Mouse (Mus musculus): ENCODE data around the gene Cpne8. TPM values are rescaled to one million over a fixed set of nuclear protein-coding genes. Genes with fewer than 3 reads are reported as not detected.
A peak's percentile ranks its signal among the peaks of the same experiment; 100 is the strongest.

Gene Cpne8
- 10 to 100 TPM; 25.0 to 30.4 (median 27.3) TPM for total RNA-seq (2022)

DNA sequence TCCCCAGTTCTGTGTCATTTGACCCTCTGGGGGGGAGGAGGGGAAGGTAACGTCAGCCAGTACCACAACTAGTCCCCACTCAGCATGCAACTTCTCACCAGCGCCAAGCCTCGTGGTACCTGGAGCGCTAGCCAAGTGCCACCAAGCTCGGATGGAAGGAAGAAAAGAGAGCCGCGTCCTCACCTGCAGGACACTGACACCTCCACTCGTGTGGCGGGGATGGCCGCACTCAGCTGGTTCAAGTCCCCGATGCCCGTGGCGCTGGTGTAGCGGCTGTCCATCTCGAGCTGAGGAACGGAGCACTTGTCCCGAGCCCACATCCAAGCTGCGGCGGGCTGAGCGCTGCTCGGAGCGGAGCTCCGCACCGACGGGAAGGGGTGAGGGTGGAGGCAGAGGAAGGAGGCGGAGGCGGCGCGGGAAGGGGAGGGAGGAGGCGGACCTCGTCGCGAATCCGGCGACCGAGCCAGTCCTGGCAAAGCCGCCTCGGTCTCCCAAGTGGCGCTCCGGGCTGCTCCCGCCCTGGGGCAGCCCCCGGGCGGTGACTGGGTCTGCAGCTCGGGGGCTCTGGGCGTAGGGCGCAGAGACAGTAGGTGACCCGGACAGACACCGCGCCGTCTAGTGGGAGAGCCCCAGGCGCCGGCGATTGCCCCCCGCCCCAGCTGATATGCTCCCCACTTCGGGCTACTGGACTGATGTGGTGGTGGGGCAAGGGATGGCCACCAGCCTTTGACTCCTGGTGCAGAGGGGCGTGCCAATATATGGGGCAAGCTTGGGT, at the start of gene Cpne8:
TSS of gene Cpne8 (minus strand) at position 448 of the 775 bp plus-strand sequence.
- DNase-seq (ENCODE audit: low spot score in 2 of 2) = peak; percentile 35 to 41

DNA sequence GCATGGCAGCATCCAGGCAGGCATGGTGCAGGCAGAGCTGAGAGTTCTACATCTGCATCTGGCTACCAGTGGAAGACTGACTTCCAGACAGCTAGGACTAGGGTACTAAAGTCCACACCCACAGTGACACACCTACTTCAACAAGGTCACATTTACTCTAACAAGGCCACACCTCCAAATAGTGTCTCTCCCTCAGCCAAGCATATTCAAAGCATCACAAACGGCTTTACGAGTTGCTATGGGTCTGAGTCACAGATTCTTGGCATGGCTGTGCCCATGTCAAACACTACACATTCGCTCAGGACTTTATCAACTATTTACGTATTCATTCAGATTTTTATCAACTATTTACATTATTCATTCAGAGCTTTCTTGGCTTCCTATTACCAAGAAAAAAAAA, 38.5 kb upstream of the Cpne8 start:
- no peak for DNase-seq (ENCODE audit: low spot score in 2 of 2)

DNA sequence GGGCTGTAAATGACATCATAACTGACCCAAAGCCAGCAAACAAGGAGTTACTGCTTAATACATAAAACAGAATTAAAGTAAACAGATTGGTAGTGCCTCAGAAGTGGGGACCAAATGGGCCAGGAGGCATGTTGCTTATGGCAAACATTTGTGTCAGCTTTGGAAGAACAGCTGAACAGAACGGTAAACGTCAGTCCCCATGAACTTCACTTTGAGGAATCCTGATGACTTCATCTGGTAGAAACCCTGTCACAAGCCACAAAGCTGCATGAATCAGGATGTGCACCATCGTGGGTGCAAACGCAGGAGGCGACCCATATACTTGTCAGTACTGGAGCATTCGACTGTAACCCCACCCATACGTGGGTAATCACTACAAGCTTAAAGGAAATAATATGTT, 30.1 kb upstream of the Cpne8 start:
- no peak for DNase-seq (ENCODE audit: low spot score in 2 of 2)

DNA sequence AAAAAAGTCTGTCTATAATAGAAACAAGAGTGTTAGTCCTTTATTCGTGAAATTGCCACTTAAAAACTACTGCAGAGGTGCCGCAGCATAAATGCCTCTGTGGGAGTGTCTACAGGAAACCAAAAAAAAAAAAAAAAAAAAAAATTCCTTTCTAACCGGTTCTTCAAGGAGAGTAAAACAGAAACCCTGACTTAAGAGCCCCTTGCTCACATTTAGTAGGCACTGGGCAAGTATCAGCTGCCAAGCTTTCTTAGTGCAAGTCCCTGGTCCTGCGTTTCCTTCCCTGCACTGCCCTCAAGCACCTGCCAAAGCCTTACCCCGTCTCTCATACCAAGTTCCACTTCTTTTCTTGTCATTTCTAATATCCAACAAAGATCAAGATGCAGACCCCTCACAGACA, 25.1 kb upstream of the Cpne8 start:
- DNase-seq (ENCODE audit: low spot score in 2 of 2) = no peak

DNA sequence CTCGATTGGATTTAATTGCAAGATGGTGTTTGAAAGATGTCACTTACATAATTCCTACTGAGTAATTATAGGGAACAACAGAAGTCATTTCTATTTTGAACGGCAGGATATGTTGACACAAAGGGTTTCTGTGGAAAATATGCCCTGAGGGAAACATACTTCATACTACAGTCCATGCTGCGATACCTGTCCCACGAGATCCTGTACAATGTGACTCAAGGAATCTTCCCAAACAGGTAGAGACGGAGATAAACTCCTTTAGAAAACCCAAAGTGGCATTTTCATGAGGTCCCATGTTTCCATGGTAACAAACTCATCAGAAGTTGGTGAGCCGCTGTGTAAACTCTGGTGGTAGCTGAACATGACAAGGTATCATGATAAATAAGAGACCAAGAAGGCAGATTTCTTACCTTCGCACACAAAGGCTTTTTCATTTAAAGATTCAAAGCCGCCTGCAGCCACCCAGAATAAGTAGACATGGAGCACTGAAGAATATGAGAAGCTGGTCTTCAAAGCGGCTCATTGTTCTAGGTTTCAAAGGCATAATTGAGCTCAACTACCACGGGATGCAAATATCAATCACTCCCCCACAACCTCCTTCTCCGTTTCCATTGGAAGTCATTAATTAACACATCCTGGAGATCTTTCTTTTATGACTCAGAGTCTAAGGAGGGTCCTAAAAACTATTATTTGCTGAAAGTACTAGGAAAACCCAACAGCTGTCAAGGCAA, 24.4 kb upstream of the Cpne8 start:
- DNase-seq (ENCODE audit: low spot score in 2 of 2) = no peak

DNA sequence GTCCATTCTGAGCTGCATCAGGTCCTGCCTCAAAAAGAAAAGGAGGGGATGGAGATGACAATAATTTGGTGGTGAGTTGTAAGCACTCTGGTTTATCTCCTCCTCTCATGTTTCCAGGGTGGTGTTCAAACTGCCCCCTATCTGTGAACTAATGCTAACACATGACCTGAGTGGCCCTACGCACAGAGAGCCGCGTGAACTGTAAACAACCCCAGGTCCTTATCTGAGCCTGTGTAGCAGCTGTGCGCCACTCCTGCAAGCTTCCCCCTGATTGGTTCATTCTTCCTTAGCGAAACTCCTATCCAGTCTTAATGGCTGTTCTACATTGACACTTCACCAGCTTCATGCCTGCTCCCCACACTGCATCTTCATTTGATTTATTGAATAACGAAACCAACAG, 7.5 kb upstream of the Cpne8 start:
- DNase-seq (ENCODE audit: low spot score in 2 of 2) = no peak

DNA sequence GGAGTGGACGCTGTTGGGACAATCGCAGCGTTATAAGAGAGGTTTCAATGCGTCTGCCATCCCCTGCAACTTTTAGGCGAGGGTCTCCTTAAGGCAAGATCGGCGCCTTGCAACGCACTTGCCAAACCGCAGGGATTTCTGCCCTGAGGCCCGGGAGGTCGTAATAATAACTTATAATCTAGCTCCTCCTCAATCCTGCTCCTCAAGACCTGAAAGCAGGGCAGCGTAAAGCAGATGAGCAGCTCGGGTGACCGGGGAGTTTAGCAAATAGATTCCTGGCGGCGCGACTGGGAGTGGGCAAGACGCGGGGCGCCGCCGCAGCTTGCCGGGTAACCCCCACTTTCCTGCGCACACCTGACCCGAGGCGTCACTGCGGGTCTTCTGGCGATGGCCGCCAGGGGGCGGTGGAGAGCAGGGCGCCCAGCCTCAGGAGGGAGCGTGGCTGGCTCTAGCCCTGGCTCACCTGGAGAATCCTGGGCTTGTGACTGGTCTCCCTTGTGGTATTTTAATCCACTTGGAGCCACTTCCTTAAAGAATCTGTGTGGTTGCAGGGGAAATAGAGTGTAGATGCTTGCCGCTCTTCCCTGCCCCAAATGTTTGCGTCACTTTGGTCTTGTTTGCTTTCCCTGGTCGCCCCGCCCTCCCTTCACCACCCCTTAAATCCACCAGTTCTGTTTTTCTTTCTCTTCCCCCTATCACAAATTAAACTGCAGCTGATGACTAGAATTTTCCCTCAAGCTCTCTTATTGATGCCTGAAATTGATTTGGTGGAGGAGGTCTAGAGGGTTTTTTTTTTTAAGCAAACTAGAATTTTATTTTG, 738 bp upstream of the Cpne8 start:
- DNase-seq (ENCODE audit: low spot score in 2 of 2) = peak; percentile 23 to 46

DNA sequence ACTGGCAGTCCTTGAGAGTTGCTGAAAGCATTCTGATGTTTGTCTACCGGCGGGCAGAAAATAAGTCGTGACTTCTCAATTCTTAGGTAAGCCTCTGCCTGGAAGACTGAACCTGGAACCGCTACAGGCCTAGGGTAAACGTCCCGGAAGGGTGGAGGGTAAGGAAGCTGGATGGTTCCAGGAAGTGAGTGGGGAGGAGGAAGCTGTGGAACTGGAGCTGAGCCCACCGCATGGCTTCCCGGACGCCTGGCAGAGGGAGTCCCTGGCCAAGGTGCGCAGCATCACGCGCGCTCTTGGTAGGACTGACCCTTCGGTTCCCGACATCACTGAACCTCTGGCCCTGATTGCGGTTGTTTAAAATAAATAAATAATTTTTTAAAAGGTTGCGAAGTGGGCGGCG, 744 bp downstream of the Cpne8 start:
- DNase-seq (ENCODE audit: low spot score in 2 of 2) = peak in 1 of 2 experiments; percentile 8

DNA sequence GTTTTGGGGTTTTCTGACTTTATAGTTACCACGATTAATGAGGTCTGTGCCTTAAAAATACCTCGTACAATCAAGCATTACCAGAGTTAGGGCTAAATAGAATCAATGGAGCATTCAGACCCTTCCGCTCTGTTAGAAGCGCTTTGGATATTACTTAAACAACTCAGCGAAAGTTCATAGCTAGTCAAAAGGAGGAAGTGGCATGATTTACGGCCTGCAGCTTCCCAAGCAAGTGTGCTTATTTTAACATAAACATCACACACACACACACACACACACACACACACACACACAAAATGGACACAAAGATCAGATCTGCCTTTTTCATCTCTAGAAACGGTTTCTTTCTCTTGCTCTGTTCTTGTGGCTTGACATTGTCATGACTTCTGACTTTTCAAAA, 9.7 kb downstream of the Cpne8 start:
- DNase-seq (ENCODE audit: low spot score in 2 of 2) = no peak

DNA sequence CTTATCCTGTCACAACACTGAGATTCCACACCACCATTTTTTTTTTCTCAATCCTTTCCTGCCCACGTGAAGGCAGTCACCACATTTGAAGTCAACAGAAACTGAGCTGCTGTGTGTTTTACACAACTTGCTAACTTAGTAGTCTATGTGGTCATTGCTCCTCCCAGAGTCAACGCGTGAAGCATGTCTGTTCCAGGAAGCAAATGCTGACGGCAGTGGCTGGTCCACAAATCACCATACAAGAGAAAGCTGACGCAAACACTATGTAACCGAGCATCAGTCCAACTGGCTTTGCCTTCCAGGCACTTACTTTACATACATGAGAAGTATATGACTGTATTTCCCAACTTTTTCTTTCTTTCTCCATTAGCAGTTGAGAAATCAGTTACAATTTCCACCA, 12.3 kb downstream of the Cpne8 start:
- DNase-seq (ENCODE audit: low spot score in 2 of 2) = no peak

DNA sequence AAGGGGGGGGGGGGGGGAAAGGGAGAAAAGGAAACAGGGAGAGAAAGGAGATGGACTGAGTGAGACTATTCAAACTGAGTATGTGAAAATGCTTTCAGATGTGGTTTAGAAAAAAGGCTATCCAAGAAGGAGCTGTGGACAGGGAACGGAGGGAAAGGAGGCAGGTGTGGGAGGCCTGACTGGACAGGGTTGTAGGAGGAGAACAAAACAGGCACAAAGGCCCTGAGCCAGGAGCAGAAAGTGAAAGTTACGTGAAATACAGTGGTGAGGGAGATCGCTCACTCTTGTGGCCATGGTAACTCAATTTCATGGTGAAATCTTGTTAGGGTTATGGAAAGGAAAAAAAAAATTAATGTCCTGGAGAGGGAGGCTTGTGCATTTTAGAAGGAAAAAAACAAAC, 14.6 kb downstream of the Cpne8 start:
- DNase-seq (ENCODE audit: low spot score in 2 of 2) = no peak

DNA sequence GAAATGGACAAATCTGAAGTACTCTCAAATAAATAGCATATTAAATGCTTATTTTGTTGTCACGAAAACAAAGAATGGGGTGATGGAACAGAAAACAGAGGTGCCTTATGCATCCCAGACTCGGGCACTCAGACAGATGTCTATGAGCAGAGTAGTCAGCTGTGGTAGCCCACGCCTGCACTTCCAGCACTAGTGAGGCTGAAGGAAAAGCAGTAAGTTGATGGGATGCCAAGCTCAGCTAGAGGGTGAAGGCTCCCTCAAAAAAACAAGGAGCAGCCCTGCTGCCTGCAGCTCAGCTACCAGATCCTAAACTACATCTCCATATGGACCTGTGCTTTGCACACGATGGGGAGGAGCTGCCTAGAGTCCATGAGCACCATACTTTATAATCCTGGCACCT, 15.6 kb downstream of the Cpne8 start:
- no peak for DNase-seq (ENCODE audit: low spot score in 2 of 2)

DNA sequence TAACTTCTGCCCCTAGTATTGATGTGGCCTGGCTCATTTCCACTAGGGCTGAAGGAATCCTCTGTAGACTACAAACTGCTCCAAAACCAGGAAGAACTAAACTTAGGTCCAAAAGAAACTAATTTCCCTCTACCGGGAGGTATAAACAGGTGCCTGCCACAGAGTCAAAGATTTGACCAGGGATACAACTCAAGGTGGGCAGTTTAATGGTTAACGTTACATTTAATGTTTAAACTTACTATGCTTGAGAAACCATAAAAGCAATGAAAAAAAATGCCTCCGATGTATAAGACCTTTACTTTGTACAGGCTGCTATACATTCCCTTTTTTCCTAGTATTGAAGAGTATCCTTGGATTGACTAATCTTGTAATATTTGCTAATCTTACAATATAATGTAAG, 18.5 kb downstream of the Cpne8 start:
- DNase-seq (ENCODE audit: low spot score in 2 of 2) = no peak

DNA sequence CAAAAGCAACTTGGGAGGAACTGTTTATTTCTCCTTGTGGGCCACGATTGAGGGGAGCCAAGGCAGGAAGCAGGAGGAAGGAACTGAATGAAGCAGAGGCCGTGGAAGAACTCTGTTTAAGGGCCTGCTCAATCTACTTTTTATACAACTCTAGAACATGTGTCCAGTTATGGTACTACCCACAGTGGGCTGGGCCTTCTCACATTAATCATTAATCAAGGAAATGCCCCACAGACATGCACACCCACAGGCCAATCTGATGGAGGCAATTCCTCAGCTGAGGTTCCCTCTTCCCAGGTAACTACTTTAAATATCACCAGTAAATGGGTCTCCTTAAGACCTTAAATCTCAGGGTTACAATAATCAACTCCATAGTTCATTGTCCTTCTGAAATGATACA, 21.2 kb downstream of the Cpne8 start:
- DNase-seq (ENCODE audit: low spot score in 2 of 2) = no peak

DNA sequence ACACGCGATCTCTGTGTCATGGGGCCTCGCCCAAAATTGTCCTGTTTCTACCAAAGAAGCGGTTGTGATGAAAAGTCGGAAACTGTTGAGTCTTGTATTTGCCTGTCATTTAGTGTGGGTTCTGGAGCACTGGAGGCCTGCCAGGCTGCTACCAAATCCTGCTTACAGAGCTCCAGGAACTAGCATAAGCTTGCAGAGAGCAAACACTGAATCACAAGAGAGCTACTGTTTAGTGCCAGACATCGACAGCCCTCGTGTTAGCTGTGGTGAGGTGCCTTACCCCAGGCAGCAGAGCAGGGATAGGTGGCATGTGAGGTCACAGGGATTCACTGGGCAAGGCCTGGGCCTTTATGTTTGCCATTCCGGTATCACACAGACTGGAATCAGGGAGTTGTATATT, 22.7 kb downstream of the Cpne8 start:
- peak; percentile 43 to 62 for DNase-seq (ENCODE audit: low spot score in 2 of 2)

DNA sequence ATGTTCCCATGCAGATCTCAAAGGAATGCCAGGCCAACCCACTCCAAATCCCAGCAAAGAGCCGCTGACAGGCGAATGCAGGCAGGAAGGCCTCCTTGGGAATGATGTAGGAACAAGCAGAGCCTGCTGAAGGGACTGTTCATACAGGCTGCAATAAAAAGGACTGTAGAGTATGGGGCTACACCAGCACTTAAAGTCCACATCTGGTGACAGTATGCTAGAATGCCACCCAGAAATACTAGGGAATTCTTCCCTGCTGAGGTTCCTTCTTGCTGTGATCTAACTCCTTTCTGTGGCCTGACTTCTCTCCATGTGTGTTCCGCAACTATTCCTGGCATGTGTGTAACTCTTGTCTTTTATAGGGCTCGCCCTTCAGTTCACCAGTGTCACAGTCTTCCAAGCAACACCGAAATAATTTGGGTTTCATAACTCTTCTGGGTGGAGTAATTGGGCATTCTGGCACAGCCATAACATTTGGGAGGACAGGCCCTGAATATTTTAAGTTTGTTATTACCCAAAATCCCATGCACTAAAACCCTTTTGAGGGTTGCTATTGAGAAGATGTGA, 32.1 kb downstream of the Cpne8 start:
- no peak for DNase-seq (ENCODE audit: low spot score in 2 of 2)

DNA sequence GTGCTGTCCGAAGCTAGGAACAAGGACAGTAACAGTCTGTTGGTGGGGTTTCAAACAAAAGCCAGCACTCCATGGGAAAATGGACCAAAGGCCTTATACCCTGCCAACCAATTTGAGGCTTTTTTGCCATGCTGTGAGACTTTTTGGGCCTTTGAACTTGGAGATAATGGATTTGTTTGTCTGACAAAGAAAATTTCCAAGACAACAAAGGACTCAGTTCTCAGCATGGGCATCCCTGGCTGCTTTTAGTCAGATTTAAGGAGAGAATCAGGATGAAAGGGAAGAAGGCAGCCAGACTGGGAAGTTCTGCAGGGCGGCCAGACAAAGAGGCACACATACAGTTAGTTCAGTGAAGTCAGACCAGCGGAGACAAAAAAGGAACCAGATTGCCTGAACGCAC, 32.9 kb downstream of the Cpne8 start:
- DNase-seq (ENCODE audit: low spot score in 2 of 2) = no peak

DNA sequence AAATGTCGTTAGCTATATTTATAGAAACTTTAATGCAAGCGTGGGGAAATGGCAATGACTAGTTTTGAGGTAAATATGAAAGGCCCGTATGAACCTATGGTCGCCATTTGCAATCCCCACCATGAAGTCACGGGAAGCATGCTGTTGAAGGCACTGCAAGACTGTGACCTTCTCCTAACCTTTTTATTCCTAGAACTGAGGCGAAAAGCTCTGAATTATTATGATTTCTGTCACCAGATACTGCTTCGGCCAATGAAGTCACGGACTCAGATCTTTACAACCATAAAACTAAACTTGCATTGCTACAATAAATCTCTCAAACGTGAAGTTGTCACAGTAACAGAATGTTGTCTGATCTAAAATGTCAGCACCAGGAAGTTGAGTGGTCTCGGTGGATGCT, 33.4 kb downstream of the Cpne8 start:
- no peak for DNase-seq (ENCODE audit: low spot score in 2 of 2)

DNA sequence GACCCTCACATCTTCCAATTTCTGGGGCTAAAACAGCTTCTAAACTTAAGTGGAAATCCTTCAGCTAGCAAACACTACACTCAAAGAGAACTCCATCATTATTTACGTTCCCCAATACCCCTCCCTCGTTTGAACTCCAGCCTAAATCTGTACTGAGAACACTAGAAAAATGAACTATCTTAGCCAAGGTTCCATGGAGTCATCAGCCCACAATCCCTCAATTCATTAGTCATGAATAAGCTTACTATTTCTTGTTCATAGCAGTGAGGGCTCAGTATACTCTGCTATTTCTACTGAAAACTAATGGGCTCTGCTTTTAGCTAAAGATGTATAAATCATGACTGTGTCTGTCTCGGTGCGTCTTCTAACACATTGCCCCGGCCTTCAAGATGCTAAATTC, 55.0 kb downstream of the Cpne8 start:
- no peak for DNase-seq (ENCODE audit: low spot score in 2 of 2)

DNA sequence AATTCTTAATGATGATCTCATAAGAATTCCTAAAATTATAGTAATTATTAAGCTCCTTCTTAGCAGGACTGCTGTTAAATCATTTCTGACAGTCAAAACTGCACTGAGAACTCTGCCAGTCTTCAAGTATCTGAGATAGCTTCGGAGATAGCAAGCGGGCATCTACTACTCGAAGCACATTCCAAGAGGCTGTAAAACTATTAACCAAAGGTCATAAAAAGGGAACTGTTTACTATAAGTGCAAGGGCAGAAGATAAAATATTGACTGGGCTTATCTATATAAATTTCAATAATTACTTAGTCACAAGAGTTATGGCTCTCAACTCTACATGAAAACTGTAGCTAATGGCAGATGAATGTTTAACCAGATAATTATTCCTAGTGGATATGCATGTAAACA, 57.2 kb downstream of the Cpne8 start:
- DNase-seq (ENCODE audit: low spot score in 2 of 2) = no peak

DNA sequence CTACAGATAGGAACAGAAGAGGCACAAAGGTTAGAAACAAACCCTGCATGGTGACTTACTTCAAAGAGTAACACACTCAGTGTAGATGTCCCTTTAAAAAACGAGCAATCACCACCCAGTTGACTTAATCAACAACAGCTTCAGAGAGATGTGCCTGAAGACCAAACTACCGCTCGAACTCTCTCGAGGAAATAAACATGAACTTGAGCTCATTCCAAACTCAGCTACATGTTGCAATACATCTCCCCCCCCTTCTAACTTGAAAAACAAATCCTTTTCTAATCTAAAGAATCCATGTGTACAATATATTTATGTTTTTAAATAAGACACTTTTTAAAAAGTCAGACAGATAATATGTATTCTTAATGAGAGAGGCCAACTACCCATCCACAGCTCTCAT, 59.5 kb downstream of the Cpne8 start:
- DNase-seq (ENCODE audit: low spot score in 2 of 2) = no peak
